Mouse (Mus musculus) kidney, adult 9 months (tissue): ENCODE measurements around the gene Rbks.
"Not testable (repeated sequence)": the region's sequence is repeated elsewhere in the genome, so short reads cannot be mapped to it uniquely, and the experiment has no call there.

ENCODE experiments used
- DNase-seq: peaks from one replicate; pipeline ENCODE4 v3.0.0; 2022

Rbks gene

GRCm38 (mm10) chr5:31614339-31615025 lies 82.9 kb downstream of the Rbks start:
- no peak for DNase-seq

GRCm38 (mm10) chr5:31613852-31614286 lies 83.6 kb downstream of the Rbks start:
- peak; percentile 91 for DNase-seq

DNA sequence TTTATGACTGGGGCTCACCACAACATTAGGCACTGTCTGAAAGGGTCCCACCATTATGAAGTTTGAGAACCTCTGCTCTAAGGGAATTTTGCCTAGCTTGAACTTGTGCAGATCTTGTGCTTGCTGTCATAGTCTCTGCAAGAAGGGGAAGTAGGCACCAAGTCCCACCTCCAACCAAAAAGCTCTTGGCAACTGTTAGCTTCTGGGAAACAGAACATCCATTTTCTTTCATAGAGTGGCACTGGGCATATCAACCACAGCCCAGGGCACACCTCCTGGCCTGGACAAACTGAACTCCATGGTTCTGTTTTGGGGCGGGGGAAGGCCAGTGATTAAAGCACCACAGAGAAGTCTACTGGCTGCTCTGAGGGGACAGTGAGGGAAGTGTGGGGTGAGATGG lies 86.2 kb downstream of the Rbks start:
- DNase-seq = no peak

DNA sequence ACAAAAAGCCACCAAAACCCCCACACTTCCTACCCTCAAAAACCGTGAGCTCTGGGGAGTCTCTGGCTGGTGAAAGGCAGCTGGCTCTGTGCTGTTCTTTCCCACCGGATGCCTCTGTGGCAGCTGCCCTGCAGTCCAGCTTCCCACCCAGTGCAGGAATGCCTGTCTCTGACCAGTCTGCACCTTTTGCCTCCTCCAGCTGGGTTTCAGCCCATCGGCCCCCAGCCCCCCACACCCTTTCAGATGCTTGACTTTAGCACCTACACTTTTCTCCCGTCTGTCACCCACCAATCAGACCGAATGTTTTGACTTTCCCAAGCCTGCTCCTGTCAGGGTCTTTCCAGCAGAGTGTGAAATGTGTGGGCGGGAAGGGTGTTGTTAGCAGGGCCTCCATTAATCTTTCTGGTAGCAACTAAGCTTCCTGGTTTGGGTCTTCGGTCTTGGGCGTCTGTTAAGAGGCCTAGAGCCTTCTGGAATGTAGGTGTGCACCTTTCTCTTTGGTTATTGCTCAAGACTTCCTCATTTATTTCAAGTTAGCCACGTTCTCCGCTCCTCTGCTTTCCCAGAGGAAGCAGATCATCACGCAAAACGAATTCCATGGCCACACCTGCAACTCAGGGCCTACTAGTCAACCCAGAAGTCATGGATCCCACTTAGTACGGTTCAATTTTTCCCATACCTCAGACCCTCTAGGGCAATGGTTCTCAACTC lies 86.9 kb downstream of the Rbks start:
- no peak for DNase-seq

DNA sequence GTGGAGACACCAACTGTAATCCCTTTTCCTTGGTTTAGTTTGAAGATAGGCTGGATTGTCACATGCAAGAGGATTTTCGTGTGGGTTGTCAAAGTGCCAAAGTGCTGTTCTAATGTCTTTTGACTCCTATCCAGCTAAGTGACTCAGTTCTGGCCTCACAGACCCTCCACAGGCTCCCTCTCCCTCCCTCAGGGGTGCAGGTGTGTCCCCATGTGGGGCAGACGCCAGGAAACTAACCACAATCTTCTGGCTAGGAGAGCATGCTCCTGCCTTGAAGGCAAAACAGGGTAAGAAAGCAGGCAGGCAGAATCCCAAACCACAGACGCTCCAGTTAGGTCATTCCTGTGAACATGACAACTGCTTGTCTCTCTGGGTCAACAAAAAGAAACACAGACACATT lies 91.3 kb downstream of the Rbks start:
- DNase-seq = no peak

DNA sequence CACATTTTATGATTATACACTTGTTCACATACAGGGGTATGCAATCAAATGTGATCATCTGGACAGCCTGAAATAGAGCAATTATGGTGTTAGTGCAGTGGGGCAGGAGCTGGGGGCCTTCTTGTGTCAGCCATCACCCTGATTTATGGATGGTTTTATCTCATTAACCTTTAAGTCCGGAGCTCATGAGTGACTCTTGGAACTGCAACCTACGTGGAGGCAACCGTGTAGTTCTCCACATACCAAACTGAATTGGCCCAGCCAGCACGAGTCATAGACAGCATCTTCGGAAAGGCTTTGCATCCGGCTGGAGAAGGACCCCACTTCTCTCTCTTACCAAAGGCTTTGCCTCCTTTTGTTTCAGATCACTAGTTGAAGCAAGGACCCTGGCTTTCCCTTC lies 93.7 kb downstream of the Rbks start:
- no peak for DNase-seq

DNA sequence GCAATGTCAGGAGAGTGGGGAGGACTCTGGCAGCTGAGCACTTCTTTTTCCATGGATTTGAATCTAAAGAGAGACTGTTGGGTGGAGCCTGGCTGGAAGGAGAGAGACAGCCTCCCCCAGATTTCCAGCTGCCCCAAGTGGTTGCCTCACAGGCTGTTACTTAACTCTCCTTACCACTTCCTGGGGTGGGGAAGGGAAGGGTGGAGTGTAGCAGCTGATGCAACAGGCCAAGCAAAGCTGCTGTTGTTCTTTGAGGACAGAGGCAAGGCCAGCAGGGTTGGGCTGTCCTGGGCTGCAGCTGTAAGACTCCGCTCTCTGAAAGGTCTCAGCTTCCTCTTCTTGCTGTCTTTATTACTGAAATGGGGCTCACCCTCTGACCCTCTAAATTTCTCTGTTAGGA lies 95.0 kb downstream of the Rbks start:
- DNase-seq = no peak

- no peak for DNase-seq
Measured at GRCm38 (mm10) chr5:31601162-31601722, 96.2 kb downstream of the Rbks start.

- DNase-seq = no peak
Measured at GRCm38 (mm10) chr5:31599161-31599560, 98.3 kb downstream of the Rbks start.

GRCm38 (mm10) chr5:31598579-31598978 lies 98.8 kb downstream of the Rbks start:
- peak; percentile 27 for DNase-seq

GRCm38 (mm10) chr5:31598121-31598520 lies 99.3 kb downstream of the Rbks start:
- no peak for DNase-seq

- DNase-seq = no peak
Measured at GRCm38 (mm10) chr5:31597430-31597944, 99.9 kb downstream of the Rbks start.

DNA sequence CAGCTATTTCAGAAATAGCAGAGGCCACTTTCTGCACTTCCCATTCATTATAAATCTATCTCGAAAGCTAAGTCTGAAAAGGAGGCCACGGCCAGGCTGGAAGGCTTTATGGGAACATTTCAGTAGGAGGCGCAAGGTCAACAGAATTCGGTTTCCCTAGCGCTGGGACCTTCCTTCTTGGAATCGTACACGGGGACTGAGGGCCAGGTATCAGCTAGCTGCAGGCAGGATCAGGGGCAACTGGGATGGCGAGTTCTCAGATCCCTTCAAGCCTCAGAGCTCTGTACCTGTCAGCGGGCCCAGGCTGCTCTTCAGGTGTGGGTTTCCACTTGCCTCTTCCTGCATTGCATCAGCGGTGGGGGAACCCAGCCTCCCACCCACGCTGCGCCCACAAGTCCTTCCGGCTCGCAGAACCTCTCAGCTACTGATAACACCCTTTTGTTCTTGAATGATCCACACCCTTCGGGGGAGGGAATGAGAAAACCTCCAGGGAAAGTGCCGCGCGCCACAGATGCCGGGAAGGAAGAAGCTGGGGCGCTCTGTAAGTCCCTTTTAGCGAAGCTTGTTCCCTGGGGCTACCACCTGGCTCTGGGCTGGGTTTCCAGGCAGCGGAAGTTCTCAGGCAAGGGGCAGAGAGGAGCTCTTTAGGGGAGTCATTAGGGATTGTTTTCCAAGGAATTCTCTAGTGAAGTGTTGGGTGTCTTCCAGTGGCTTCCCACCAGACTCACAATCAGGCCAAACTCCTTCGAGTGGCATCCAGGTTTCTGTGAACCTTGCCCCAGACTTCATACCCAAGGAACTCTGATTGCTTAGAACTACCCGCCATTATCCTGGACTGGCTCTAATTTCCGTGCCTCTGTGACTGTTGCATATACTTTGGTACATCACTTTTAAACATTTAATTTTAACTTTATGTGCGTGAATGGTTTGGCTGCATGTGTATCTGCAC lies 100.7 kb downstream of the Rbks start, which contains the start of gene Mrpl33:
Mrpl33 (plus strand) TSS at position 455 of the 949 bp plus-strand sequence.
- DNase-seq = peak; percentile 29

DNA sequence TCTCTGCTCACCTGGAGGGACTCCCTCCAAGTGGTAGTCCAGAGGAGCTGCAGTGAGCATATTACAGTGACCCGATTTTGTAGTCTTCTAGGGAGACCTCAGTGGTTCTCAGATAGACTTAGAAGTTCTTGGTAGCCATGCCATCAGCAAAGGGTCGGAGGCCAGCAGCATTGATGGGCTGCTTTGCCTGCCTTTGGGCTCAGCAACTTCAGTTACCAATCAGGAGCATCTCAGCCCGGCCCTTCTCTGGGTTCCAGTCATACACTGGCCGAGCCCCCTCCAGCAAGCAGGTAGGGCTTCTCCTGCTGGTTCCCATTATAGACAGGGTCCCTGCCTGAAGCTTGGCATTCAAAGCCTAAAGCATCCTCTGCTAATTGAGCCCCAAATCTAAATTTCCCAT lies 101.6 kb downstream of the Rbks start:
- no peak for DNase-seq

GRCm38 (mm10) chr5:31591122-31591521 lies 106.3 kb downstream of the Rbks start:
- DNase-seq = no peak

GRCm38 (mm10) chr5:31589711-31590319 lies 107.6 kb downstream of the Rbks start:
- no peak for DNase-seq

GRCm38 (mm10) chr5:31588672-31589071 lies 108.8 kb downstream of the Rbks start:
- DNase-seq = not testable (repeated sequence)

GRCm38 (mm10) chr5:31588016-31588415 lies 109.4 kb downstream of the Rbks start:
- DNase-seq = no peak

GRCm38 (mm10) chr5:31585526-31585925 lies 111.9 kb downstream of the Rbks start:
- peak; percentile 53 for DNase-seq

DNA sequence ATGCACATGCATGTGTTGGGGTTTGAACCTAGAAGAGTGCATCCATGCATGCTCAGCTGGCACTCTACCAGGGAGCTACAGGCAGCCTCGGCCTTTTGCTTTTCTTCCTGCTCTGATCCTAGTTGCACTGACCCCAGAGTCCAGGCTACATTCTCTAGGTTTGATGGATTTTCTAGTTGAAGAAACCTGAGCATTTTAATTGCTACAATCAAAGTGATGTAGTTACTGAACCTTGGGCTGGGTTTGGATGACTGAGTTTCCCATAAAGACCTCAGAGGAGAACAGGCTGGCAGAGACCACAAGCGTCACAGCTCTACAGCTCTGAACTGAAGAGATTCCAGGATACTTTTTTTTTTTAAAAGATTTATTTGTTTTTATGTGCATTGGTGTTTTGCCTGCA lies 114.2 kb downstream of the Rbks start:
- peak; percentile 92 for DNase-seq

- no peak for DNase-seq
Measured at GRCm38 (mm10) chr5:31581932-31582331, 115.5 kb downstream of the Rbks start.

- DNase-seq = no peak
Measured at GRCm38 (mm10) chr5:31581263-31581662, 116.2 kb downstream of the Rbks start.
